ENCODE assay signal across 16 mouse cellular contexts in genomic region chr2:132235975-132236374, GRCm38 (mm10).
"Had no signal": no experiment of that assay in that cellular context is flagged by ENCODE, and none has a peak within 500 bp of the region (broad histone marks: within the 10 kb centered on the region; RNA-seq: fewer than 3 reads in every experiment).

No protein-coding gene starts in this region.

- H3K27me3 ChIP-seq: limb, embryonic 13.5 days; liver, embryonic 15.5 days; megakaryocyte, embryonic 14.5 days; midbrain, embryonic 15.5 days; neural tube, embryonic 12.5 days had no signal

- H3K4me2 ChIP-seq: limb, embryonic 13.5 days; liver, embryonic 15.5 days; lung, embryonic 14.5 days; midbrain, embryonic 11.5 days; midbrain, embryonic 15.5 days; neural tube, embryonic 12.5 days had no signal

- H3K27ac ChIP-seq: limb, embryonic 13.5 days; liver, embryonic 15.5 days; midbrain, embryonic 15.5 days; neural tube, embryonic 12.5 days had no signal

- H3K9ac ChIP-seq: limb, embryonic 13.5 days; liver, embryonic 15.5 days; lung, embryonic 14.5 days; midbrain, embryonic 15.5 days; neural tube, embryonic 12.5 days had no signal

- H3K9me3 ChIP-seq: limb, embryonic 13.5 days; liver, embryonic 15.5 days; megakaryocyte, embryonic 14.5 days; midbrain, embryonic 15.5 days; neural tube, embryonic 12.5 days had no signal

- H3K36me3 ChIP-seq: limb, embryonic 13.5 days; neural tube, embryonic 12.5 days had no signal

- H3K4me3 ChIP-seq: limb, embryonic 13.5 days; liver, embryonic 15.5 days; megakaryocyte, embryonic 14.5 days; midbrain, embryonic 15.5 days; neural tube, embryonic 12.5 days had no signal

- DNase-seq: kidney, adult 11 months; kidney, adult 9 months; kidney, postnatal 14 days; left cerebral cortex, postnatal 4 days; lung, embryonic 14.5 days; lung, postnatal 10 days; lung, postnatal 4 days; retina, postnatal 1 day; right cerebral cortex, postnatal 4 days; thymus, postnatal 14 days had no signal

- ATAC-seq: midbrain, embryonic 15.5 days had no signal

- H3K4me1 ChIP-seq: limb, embryonic 13.5 days; liver, embryonic 15.5 days; midbrain, embryonic 15.5 days; neural tube, embryonic 12.5 days had no signal
